ENCODE assay signal across 26 mouse cellular contexts in the genomic region with DNA sequence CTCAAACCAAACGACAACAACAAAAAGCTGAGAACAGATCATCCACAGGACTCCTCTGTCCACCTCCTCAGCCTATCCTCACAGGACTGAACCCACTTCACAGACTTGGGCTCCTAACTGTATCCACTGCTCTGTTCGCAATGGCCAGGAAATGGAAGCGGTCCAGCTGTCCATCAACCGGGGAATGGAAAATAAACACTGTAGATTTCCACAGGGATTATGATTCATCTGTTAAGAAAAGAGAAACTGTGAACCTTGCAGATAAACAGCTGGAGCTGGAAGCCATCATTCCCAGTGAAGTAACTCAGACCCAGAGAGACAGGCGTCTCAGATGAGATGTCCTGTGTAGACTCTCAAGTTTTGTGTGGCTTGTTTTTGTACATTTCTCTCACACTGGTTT.
DNase-seq lines count a peak whose midpoint lies in the region; ATAC-seq and TF ChIP-seq lines count a peak whose summit lies in the region.
"Had no signal": no experiment of that assay in that cellular context is flagged by ENCODE, and none has a peak within 500 bp of the region (broad histone marks: within the 10 kb centered on the region; RNA-seq: fewer than 3 reads in every experiment).

No protein-coding gene starts in this region.

- no peak overlapping the region for H3K4me3 ChIP-seq in heart, embryonic 11.5 days (ENCODE audit: low read depth, low read length)
- no peak overlapping the region for H3K4me3 ChIP-seq in stomach, embryonic 16.5 days (replicated peaks; ENCODE audit: low read length)
- no peak overlapping the region for H3K4me3 ChIP-seq in stomach, postnatal 0 days (ENCODE audit: low read depth, low read length)
- H3K4me3 ChIP-seq in hindbrain, embryonic 13.5 days: no peak overlapping the region
- H3K4me3 ChIP-seq: embryonic facial prominence, embryonic 13.5 days; forebrain, embryonic 12.5 days; heart, embryonic 13.5 days; layer of hippocampus, adult 2 months; left cerebral cortex, adult 2 months; limb, embryonic 12.5 days; liver, embryonic 15.5 days; megakaryocyte, embryonic 14.5 days; midbrain, embryonic 13.5 days had no signal

- no peaks in the 10 kb centered on the region for H3K4me1 ChIP-seq in heart, embryonic 11.5 days (ENCODE audit: control insufficient read depth, insufficient read depth, low read length)
- H3K4me1 ChIP-seq in stomach, embryonic 16.5 days (ENCODE audit: control insufficient read depth, insufficient read depth, low read length): peaks cover 13% of the 10 kb centered on the region
- H3K4me1 ChIP-seq in stomach, postnatal 0 days (replicated peaks; ENCODE audit: control insufficient read depth, insufficient read depth): no peaks in the 10 kb centered on the region
- H3K4me1 ChIP-seq in hindbrain, embryonic 13.5 days (replicated peaks): peaks cover 9% of the 10 kb centered on the region; the same call in 1 of the 2 replicates
- H3K4me1 ChIP-seq: liver, embryonic 15.5 days; megakaryocyte, embryonic 14.5 days had no signal

- peak; percentile 9 to 29 for DNase-seq in heart, adult 9 months (ENCODE audit: low spot score in 2 of 2)
- DNase-seq in stomach, postnatal 0 days (ENCODE audit: low spot score): no peak
- peak; percentile 19 for DNase-seq in lung, postnatal 14 days
- DNase-seq in thymus, postnatal 10 days (ENCODE audit: low spot score in 2 of 2): no peak
- DNase-seq: adrenal gland, adult 8-10 months; B cell, adult 2 months; cerebellum, adult 9-10 months; embryo, embryonic 11 days; heart, postnatal 10 days; kidney, adult 8-10 months; kidney, postnatal 14 days; thymus, postnatal 25 days had no signal

- H3K9me3 ChIP-seq in heart, embryonic 11.5 days (replicated peaks; ENCODE audit: control insufficient read depth, low read length): no peaks in the 10 kb centered on the region
- H3K9me3 ChIP-seq in stomach, embryonic 16.5 days (replicated peaks; ENCODE audit: control insufficient read depth, low read length): no peaks in the 10 kb centered on the region
- no peaks in the 10 kb centered on the region for H3K9me3 ChIP-seq in stomach, postnatal 0 days (ENCODE audit: control insufficient read depth, low read length)
- H3K9me3 ChIP-seq in hindbrain, embryonic 13.5 days: no peaks in the 10 kb centered on the region
- H3K9me3 ChIP-seq: embryonic facial prominence, embryonic 13.5 days; forebrain, embryonic 12.5 days; limb, embryonic 12.5 days; liver, embryonic 15.5 days; midbrain, embryonic 13.5 days had no signal

- H3K27ac ChIP-seq in heart, embryonic 11.5 days (ENCODE audit: low read depth, low read length): no peak overlapping the region
- 0 out of 2 replicates have a peak overlapping the region, but pooled peaks have one; percentile 2 for H3K27ac ChIP-seq in stomach, embryonic 16.5 days (ENCODE audit: low read length)
- no peak overlapping the region for H3K27ac ChIP-seq in stomach, postnatal 0 days (replicated peaks)
- no peak overlapping the region for H3K27ac ChIP-seq in hindbrain, embryonic 13.5 days
- H3K27ac ChIP-seq: embryonic facial prominence, embryonic 13.5 days; forebrain, embryonic 12.5 days; heart, embryonic 13.5 days; layer of hippocampus, adult 2 months; left cerebral cortex, adult 2 months; limb, embryonic 12.5 days; liver, embryonic 15.5 days; midbrain, embryonic 13.5 days had no signal

- WGBS in heart, embryonic 11.5 days (ENCODE audit: insufficient replicate concordance): 53% methylated on average over 5 of the region's 5 CpGs
- WGBS in stomach, embryonic 16.5 days: 46% methylated on average over 5 of the region's 5 CpGs
- 51% methylated on average over 5 of the region's 5 CpGs for WGBS in stomach, postnatal 0 days
- WGBS in hindbrain, embryonic 13.5 days: 88% methylated on average over 5 of the region's 5 CpGs

- no peak for TF ChIP-seq CTCF in stomach, postnatal 0 days (IDR thresholded peaks at IDR 0.05; ENCODE audit: low read depth)

- H3K4me2 ChIP-seq in heart, embryonic 11.5 days: no peak overlapping the region
- H3K4me2 ChIP-seq in stomach, embryonic 16.5 days (ENCODE audit: low read depth, low read length): no peak overlapping the region
- H3K4me2 ChIP-seq in stomach, postnatal 0 days (replicated peaks; ENCODE audit: low read depth): no peak overlapping the region
- H3K4me2 ChIP-seq in hindbrain, embryonic 13.5 days: no peak overlapping the region
- H3K4me2 ChIP-seq: embryonic facial prominence, embryonic 13.5 days; forebrain, embryonic 12.5 days; heart, embryonic 13.5 days; limb, embryonic 12.5 days; liver, embryonic 15.5 days; midbrain, embryonic 13.5 days had no signal

- no peak overlapping the region for H3K9ac ChIP-seq in heart, embryonic 11.5 days (ENCODE audit: low read depth, low read length)
- no peak overlapping the region for H3K9ac ChIP-seq in stomach, embryonic 16.5 days (ENCODE audit: low read length)
- H3K9ac ChIP-seq in stomach, postnatal 0 days (ENCODE audit: low read length): no peak overlapping the region
- no peak overlapping the region for H3K9ac ChIP-seq in hindbrain, embryonic 13.5 days
- H3K9ac ChIP-seq: embryonic facial prominence, embryonic 13.5 days; forebrain, embryonic 12.5 days; forebrain, postnatal 0 days; heart, embryonic 13.5 days; limb, embryonic 12.5 days; liver, embryonic 15.5 days; midbrain, embryonic 13.5 days had no signal

- ATAC-seq in heart, embryonic 11.5 days (replicated peaks; ENCODE audit: insufficient number of reproducible peaks, low FRiP score, low TSS enrichment): no peak
- no peak for ATAC-seq in stomach, embryonic 16.5 days (ENCODE audit: insufficient read depth, low FRiP score)
- no peak for ATAC-seq in stomach, postnatal 0 days (ENCODE audit: low FRiP score, low TSS enrichment)
- ATAC-seq in hindbrain, embryonic 13.5 days (ENCODE audit: low FRiP score): no peak
- ATAC-seq: forebrain, postnatal 0 days; intestine, embryonic 16.5 days; midbrain, embryonic 13.5 days had no signal

- no peaks in the 10 kb centered on the region for H3K27me3 ChIP-seq in heart, embryonic 11.5 days (ENCODE audit: control insufficient read depth, insufficient read depth, low read length)
- no peaks in the 10 kb centered on the region for H3K27me3 ChIP-seq in stomach, embryonic 16.5 days (ENCODE audit: control insufficient read depth, insufficient read depth, low read length)
- H3K27me3 ChIP-seq in stomach, postnatal 0 days (ENCODE audit: control insufficient read depth, insufficient read depth, low read length): no peaks in the 10 kb centered on the region
- H3K27me3 ChIP-seq in hindbrain, embryonic 13.5 days: no peaks in the 10 kb centered on the region
- H3K27me3 ChIP-seq: embryonic facial prominence, embryonic 13.5 days; forebrain, embryonic 12.5 days; heart, embryonic 13.5 days; limb, embryonic 12.5 days; liver, embryonic 15.5 days; megakaryocyte, embryonic 14.5 days; midbrain, embryonic 13.5 days had no signal

- TF ChIP-seq EP300 in stomach, postnatal 0 days (optimal IDR thresholded peaks at IDR 0.05): no peak

- H3K36me3 ChIP-seq in heart, embryonic 11.5 days (ENCODE audit: control insufficient read depth, insufficient read depth, low read length): no peaks in the 10 kb centered on the region
- H3K36me3 ChIP-seq in stomach, embryonic 16.5 days (ENCODE audit: control insufficient read depth, insufficient read depth, low read length): no peaks in the 10 kb centered on the region
- no peaks in the 10 kb centered on the region for H3K36me3 ChIP-seq in stomach, postnatal 0 days (ENCODE audit: control insufficient read depth, insufficient read depth, low read length)
- H3K36me3 ChIP-seq in hindbrain, embryonic 13.5 days: no peaks in the 10 kb centered on the region
- H3K36me3 ChIP-seq: embryonic facial prominence, embryonic 13.5 days; forebrain, embryonic 12.5 days; heart, embryonic 13.5 days; limb, embryonic 12.5 days; liver, embryonic 15.5 days; midbrain, embryonic 13.5 days had no signal

Comparison
In these comparisons a context has a peak if more than half of its experiments do, and no peak if none do; other contexts are left out.
1. DNase-seq: peak in heart, adult 9 months (2 of 2) and lung, postnatal 14 days (single experiment); none in stomach, postnatal 0 days (single experiment) and thymus, postnatal 10 days (0 of 2).